Mouse (Mus musculus) liver, adult 2 months (tissue): ENCODE measurements around the gene Cpsf2. TPM values are rescaled to one million over a fixed set of nuclear protein-coding genes. Genes with fewer than 3 reads are reported as not detected.

Experiments used
- DNase-seq: peaks from one replicate; pipeline ENCODE4 v3.0.0-alpha.2; 2011; ENCODE audit warnings: low read depth, low spot score; ENCODE audit errors: extremely low read depth
- H3K27ac ChIP-seq: fragments of 200-500 bp; replicated peaks from 2 replicates; pipeline ENCODE4 v1.5.1; 2012; ENCODE audit warnings: low read depth, mild to moderate bottlenecking, control low read depth, inconsistent platforms, low read length; ENCODE audit not compliant: insufficient read depth
- H3K27me3 ChIP-seq: fragments of 200-500 bp; 2 replicates; pipeline ENCODE4 v1.6.1; 2012; ENCODE audit warnings: mild to moderate bottlenecking, moderate library complexity, low read length, inconsistent platforms; ENCODE audit not compliant: control insufficient read depth, insufficient read depth
- H3K36me3 ChIP-seq: fragments of 200-500 bp; 2 replicates; pipeline ENCODE4 v1.6.1; 2012; ENCODE audit warnings: low read length, inconsistent platforms; ENCODE audit not compliant: control insufficient read depth, insufficient read depth
- H3K4me1 ChIP-seq: fragments of 200-500 bp; 2 replicates; pipeline ENCODE4 v1.6.1; 2011; ENCODE audit warnings: low read length; ENCODE audit not compliant: control insufficient read depth, insufficient read depth
- H3K4me3 ChIP-seq: fragments of 200-500 bp; 2 replicates; pipeline ENCODE4 v1.5.1; 2011; ENCODE audit warnings: low read depth, mild to moderate bottlenecking, control low read depth, low read length, moderate library complexity; ENCODE audit not compliant: insufficient read depth
- H3K79me2 ChIP-seq: fragments of 200-500 bp; 2 replicates; pipeline ENCODE4 v1.6.1; 2012; ENCODE audit warnings: inconsistent platforms, mild to moderate bottlenecking, low read length, moderate library complexity; ENCODE audit not compliant: control insufficient read depth, insufficient read depth
- H3K9ac ChIP-seq: fragments of 200-500 bp; 2 replicates; pipeline ENCODE4 v1.6.1; 2012; ENCODE audit warnings: low read depth, mild to moderate bottlenecking, control low read depth, inconsistent platforms, low read length
- CTCF ChIP-seq: fragments of 200-500 bp; IDR thresholded peaks from 2 replicates; pipeline ENCODE4 v1.5.1; 2011; ENCODE audit warnings: low read depth, low read length, control low read depth
- POLR2A ChIP-seq: fragments of 200-500 bp; IDR thresholded peaks from 2 replicates; pipeline ENCODE4 v1.6.1; 2011; ENCODE audit warnings: low read length, control low read depth; ENCODE audit not compliant: insufficient read depth; ENCODE audit errors: extremely low read depth
- WGBS: fragments of 180-500 bp; shearing (Covaris S2); methylation state at CpG from one replicate; pipeline ENCODE4 v1.1.7; 2018; 5-methylcytosine and 5-hydroxymethylcytosine counted together
- polyA plus RNA-seq: library from polyadenylated mRNA; depleted of rRNA; stranded (reverse); fragments of >200 nt; gene quantifications from 2 replicates; pipeline ENCODE4 v1.2.3, GENCODE M21; 2012
- total RNA-seq: library from RNA; depleted of rRNA; stranded (reverse); fragments of >200 nt; gene quantifications from 2 replicates; pipeline ENCODE4 v1.2.3, GENCODE M21; 2014

Cpsf2 gene
- total and polyA plus RNA-seq, 2 experiments, result 2.7 to 9.2 TPM

DNA sequence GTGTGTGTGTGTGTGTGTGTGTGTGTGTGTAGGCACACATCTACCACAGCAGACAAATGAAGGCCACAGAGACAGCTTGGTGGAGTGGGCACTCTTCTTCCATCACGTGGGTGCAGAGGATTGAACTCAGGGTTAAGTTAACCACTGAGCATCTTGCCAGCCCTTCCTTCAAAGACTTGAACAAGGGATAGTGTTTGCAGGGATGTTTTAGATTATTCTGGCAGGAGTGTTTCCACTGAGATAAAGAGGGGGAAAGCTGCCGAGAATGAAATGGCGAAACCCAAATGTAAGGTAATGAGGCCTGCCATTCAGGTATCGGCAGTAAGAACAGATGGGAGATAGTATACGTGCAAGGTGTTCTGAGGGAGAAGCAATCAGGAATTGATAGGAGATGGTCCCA lies 2.4 kb downstream of the Cpsf2 start:
- H3K4me3 ChIP-seq, result no peak overlapping the region
- 92% methylated on average over 5 of the region's 5 CpGs for WGBS
- no peak for DNase-seq
- H3K27me3 ChIP-seq, result no peaks in the 10 kb centered on the region
- TF ChIP-seq CTCF (no peak), POLR2A (no peak)
- H3K9ac ChIP-seq, result no peak overlapping the region
- peaks cover 5% of the 10 kb centered on the region for H3K36me3 ChIP-seq
- no peak overlapping the region for H3K27ac ChIP-seq
- peaks cover 10% of the 10 kb centered on the region for H3K4me1 ChIP-seq
- H3K79me2 ChIP-seq, result peaks cover 23% of the 10 kb centered on the region; the same call in 1 of the 2 replicates

GRCm38 (mm10) chr12:101978588-101978987 lies 2.8 kb downstream of the Cpsf2 start:
- H3K27me3 ChIP-seq, result no peaks in the 10 kb centered on the region
- DNase-seq, result no peak
- H3K4me1 ChIP-seq, result peaks cover 7% of the 10 kb centered on the region
- TF ChIP-seq CTCF (no peak), POLR2A (no peak)
- peaks cover 9% of the 10 kb centered on the region for H3K36me3 ChIP-seq
- H3K79me2 ChIP-seq, result peaks cover 19% of the 10 kb centered on the region; the same call in 1 of the 2 replicates
- 94% methylated on average over 1 of the region's 1 CpGs for WGBS
- no peak overlapping the region for H3K27ac ChIP-seq
- no peak overlapping the region for H3K9ac ChIP-seq
- H3K4me3 ChIP-seq, result no peak overlapping the region

DNA sequence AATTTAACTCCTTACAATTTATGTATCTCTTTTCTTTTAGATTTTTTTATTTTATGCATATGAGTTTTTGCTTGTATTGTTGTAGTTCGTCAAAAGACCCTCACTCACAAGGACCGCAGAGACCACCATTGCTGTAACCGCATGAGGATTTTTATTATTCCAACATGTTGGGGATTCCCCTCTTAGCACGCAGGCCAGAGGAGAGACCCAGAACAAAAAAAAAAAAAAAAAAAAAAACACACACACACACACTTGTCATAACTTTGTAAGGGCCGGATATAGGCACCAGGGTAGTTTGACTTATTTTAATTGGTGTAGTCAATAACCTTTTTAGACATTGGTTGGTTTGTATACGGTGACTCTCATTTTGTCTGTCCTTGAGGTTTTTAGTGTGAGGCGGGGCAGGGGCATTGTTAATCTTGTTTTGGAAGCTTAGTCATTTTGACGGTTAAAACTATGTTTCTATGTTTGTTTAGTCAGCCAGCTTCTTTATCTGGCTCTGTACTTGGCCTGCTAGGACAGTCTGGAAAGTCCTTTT lies 3.5 kb downstream of the Cpsf2 start:
- TF ChIP-seq CTCF (no peak), POLR2A (no peak)
- H3K36me3 ChIP-seq, result peaks cover 16% of the 10 kb centered on the region
- peaks cover 19% of the 10 kb centered on the region; the same call in 1 of the 2 replicates for H3K79me2 ChIP-seq
- DNase-seq, result no peak
- H3K27ac ChIP-seq, result no peak overlapping the region
- 83% methylated on average over 8 of the region's 8 CpGs for WGBS
- no peaks in the 10 kb centered on the region for H3K27me3 ChIP-seq
- peaks cover 7% of the 10 kb centered on the region for H3K4me1 ChIP-seq
- no peak overlapping the region for H3K9ac ChIP-seq
- H3K4me3 ChIP-seq, result no peak overlapping the region

- H3K9ac ChIP-seq, result no peak overlapping the region
Observed at GRCm38 (mm10) chr12:101980266-101980665, 4.5 kb downstream of the Cpsf2 start.

DNA sequence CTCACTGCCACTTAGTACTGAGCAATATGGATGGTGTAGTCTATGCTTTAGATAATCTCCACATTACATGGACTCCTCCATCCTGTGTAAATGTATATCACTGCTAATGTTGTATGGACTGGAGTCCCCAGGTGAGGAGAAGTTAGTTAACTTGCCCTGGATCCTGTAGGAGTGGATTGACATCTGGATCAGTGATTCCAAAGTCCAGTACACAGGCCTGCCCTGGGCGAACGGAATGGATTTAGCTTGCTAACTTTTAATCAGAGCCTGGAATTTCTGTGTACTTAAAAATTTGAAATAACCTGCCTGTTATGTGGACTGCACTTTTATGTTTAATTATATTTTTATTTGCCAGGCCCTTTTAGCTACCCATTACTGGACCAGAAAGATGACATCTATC lies 5.8 kb downstream of the Cpsf2 start:
- 27% methylated on average over 2 of the region's 2 CpGs for WGBS
- H3K4me3 ChIP-seq, result no peak overlapping the region
- peak; percentile 88 for DNase-seq
- no peak overlapping the region for H3K9ac ChIP-seq
- no peaks in the 10 kb centered on the region for H3K27me3 ChIP-seq
- peaks cover 33% of the 10 kb centered on the region for H3K36me3 ChIP-seq
- H3K4me1 ChIP-seq, result peaks cover 7% of the 10 kb centered on the region
- TF ChIP-seq POLR2A (no peak), CTCF (no peak)
- peaks cover 19% of the 10 kb centered on the region; the same call in 1 of the 2 replicates for H3K79me2 ChIP-seq
- peak overlapping the region; percentile 73 for H3K27ac ChIP-seq

More at GRCm38 (mm10) chr12:101980266-101980665, 4.5 kb downstream of the Cpsf2 start:
- no peak for DNase-seq
- no peak overlapping the region for H3K27ac ChIP-seq
- peaks cover 7% of the 10 kb centered on the region for H3K4me1 ChIP-seq
- no peak for TF ChIP-seq CTCF
- TF ChIP-seq POLR2A, result no peak
- H3K4me3 ChIP-seq, result no peak overlapping the region
- 81% methylated on average over 5 of the region's 5 CpGs for WGBS
- H3K27me3 ChIP-seq, result no peaks in the 10 kb centered on the region
- H3K79me2 ChIP-seq, result peaks cover 19% of the 10 kb centered on the region; the same call in 1 of the 2 replicates
- peaks cover 25% of the 10 kb centered on the region for H3K36me3 ChIP-seq

GRCm38 (mm10) chr12:101982977-101983376 lies 7.2 kb downstream of the Cpsf2 start:
- peaks cover 42% of the 10 kb centered on the region for H3K36me3 ChIP-seq
- H3K9ac ChIP-seq, result no peak overlapping the region
- no peak for DNase-seq
- no peaks in the 10 kb centered on the region for H3K27me3 ChIP-seq
- TF ChIP-seq POLR2A, result no peak
- TF ChIP-seq CTCF, result no peak
- H3K27ac ChIP-seq, result no peak overlapping the region
- H3K79me2 ChIP-seq, result peaks cover 7% of the 10 kb centered on the region; the same call in 1 of the 2 replicates
- no peak overlapping the region for H3K4me3 ChIP-seq
- H3K4me1 ChIP-seq, result no peaks in the 10 kb centered on the region; the same call in 1 of the 2 replicates
- 95% methylated on average over 9 of the region's 9 CpGs for WGBS
